Mouse (Mus musculus): ENCODE results near the gene Plekha7.

- TF ChIP-seq CTCF (IDR thresholded peaks at IDR 0.05; ENCODE audit: insufficient read depth, low read depth, low read length) = no peak
- no peak for TF ChIP-seq POLR2A (IDR thresholded peaks at IDR 0.05; ENCODE audit: insufficient read depth, low read depth, low read length)
These were observed 101.2 kb downstream of the Plekha7 start for GRCm38 (mm10) chr7:116206806-116207571.

Data from olfactory bulb, adult 2 months (tissue).